Mouse (Mus musculus) kidney, adult 2 months (tissue): ENCODE results near the gene Taf11.

Experiments used
- CTCF ChIP-seq: fragments of 200-500 bp; conservative IDR thresholded peaks from 2 replicates; pipeline ENCODE4 v1.5.1; 2011; ENCODE audit warnings: low read depth, mild to moderate bottlenecking, control low read depth, low read length, moderate library complexity, mixed read lengths; ENCODE audit not compliant: insufficient read depth, insufficient read length
- POLR2A ChIP-seq: fragments of 200-500 bp; IDR thresholded peaks from one replicate; pipeline ENCODE4 v1.6.1; 2011; ENCODE audit warnings: low read depth, low read length, control low read depth

DNA sequence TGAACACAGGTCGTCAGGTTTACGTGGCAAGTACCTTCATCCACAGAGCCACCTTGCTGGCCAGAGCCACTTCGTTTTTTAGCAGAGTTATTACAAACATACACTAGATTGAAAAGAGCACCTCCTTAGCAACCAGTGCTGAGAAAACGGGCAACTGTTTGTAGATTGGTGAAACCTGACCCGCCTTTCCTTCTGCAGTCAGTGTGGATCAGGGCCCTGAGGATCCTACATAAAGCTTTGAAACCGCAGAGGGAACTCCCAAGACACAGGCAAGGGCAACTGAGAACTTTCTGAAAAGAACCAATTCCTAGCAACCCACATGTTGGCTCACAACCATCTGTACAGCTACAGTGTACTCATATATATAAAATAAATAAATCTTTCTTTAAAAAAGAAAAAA, 43.5 kb upstream of the Taf11 start:
- no peak for TF ChIP-seq CTCF
- no peak for TF ChIP-seq POLR2A
